Mouse (Mus musculus) gastrocnemius, postnatal 36 days (tissue): Measurements from ENCODE around the gene Cnn3. TPM values are rescaled to one million over a fixed set of nuclear protein-coding genes. Genes with fewer than 3 reads are reported as not detected.

ENCODE experiments used
- DNase-seq, 2 experiments: peaks; one replicate each; pipeline ENCODE4 v3.0.0; 2022
- intact Hi-C: fragments of 180-260 bp; cut with DNase I; formaldehyde crosslinking; loops from one replicate; pipeline ENCODE4 v1.15.1; 2025
- long read RNA-seq, 2 experiments: library from polyadenylated mRNA; stranded (forward); transcript quantifications; one replicate each; pipeline ENCODE4 v2.0.0; 2021
- total RNA-seq, 2 experiments: library from RNA; stranded (reverse); gene quantifications; 2 replicates each; pipeline ENCODE4 v1.2.3; 2021

Gene Cnn3
- total RNA-seq: 10 to 100 TPM; 19.5 to 22.7 TPM
- long read RNA-seq, experiment 1, transcript Cnn3-201 (7 exons, 2,049 nt): major isoform, 25 of 26 reads
- long read RNA-seq, experiment 1, partial matches to known transcripts: 0 of 26 reads
- long read RNA-seq, experiment 1, other reads (novel, unspliced or antisense): 1 of 26 reads
- long read RNA-seq, experiment 2, transcript Cnn3-201 (7 exons, 2,049 nt): major isoform, 12 of 12 reads
- long read RNA-seq, experiment 2, partial matches to known transcripts: 0 of 12 reads
- long read RNA-seq, experiment 2, other reads (novel, unspliced or antisense): 0 of 12 reads

DNA sequence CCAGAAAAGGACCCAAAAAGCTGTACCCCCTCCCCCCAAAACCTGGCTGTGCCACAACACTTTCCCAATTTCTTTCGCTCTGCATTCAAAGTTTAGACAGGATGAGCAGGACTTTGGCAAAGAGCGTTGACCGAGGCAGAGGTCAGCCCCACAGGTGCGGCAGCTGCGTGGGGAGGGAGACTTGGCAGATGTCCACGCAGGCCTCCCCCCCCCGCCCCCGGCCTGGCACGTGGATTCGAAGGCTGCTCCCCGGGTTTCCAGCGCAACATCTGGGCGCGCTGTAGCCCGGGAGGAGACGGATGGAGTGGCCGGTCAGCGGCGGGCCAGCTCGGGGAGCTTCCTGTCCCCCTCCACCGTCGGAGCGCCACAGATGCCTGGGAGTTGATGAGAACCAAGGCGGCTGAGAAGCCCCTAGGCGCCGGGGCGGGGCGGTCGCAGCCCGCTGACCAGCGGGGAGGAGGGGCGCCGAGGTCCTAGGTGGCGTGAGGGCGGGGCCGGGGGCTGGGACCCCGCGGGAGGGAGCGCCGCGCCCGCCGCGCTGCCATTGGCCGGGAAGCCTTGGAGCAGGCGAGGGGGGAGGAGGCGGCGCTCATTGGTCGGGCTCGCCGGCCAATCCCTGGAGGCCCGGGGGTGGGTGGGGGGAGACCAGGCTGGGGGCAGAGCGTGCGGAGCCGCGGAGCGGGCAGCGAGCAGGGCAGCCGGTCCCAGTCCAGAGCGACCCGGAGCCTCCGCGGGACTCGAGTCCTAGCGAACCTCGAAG, at the start of gene Cnn3:
Gene Cnn3 (plus strand): TSS at position 637 of the 760 bp plus-strand sequence.
- intact Hi-C loops: loop anchor here (5.0 kb wide), 2 partner anchors 66 to 119 kb away; no protein-coding TSS in a partner anchor
- peak; percentile 81 to 92 for DNase-seq

DNA sequence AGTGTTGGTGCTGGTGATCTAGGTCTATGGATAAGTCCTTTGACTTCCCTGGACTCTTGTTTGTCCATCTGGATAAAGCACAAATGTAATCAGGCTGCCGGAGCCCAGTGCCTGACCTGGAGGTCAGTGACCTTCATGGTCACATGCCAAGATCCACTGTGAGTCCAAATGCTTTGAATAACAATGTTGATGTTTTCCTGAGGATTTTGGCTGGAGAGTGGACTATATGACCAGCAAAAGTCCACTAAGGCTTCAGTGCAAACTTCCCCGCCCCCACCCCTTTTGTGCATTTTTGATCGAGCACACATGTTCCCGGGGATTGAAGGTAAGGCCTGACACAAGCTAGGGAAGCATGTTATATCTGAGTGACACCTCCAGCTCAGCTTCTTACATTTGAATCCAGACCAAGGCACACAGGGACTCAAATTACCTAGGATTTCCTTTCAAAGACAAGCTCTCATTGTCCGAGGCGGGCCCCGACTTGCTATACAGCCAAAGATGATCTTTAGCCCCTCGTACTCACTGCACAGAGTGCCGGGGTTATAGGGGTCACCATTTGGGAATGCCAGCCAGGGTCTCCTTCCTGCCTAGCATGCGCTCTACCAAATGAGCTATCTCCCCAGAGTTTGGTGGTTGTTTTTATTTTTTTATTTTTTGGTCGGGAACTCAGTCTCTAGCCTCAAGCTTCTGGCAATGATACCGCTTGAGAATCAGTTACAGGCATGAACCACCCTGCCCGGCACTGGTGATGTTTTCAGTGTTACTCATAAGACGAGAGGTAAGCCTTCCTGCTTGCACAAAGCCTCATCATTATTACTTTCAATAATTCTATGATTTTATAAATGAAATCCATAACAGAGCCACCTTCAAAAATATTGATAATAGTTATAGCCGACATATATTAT, 47.3 kb upstream of the Cnn3 start:
- no peak for DNase-seq
- intact Hi-C loops: no loop called here

DNA sequence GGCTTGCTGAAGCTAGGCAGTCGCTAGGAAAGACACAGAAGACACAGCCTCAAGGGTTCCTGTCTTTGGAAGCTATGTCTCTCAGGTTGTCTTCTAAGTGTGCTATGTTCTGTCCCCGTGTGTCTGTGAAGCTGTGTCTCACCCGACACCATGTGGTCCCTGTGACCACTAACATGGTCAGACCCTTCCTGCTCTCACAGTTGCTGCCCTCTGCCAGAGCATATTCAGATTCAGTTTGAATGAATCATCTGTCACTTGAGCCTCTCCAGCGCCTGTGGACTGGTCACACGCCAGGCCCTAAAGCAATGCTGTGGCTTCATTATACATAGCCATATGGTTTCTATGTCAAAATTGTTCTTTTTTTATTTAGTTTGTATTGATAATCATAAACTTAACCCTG, 46.6 kb upstream of the Cnn3 start:
- DNase-seq: no peak
- intact Hi-C loops: loop anchor here (5.0 kb wide), 1 partner anchor 38 kb away; no protein-coding TSS in a partner anchor

DNA sequence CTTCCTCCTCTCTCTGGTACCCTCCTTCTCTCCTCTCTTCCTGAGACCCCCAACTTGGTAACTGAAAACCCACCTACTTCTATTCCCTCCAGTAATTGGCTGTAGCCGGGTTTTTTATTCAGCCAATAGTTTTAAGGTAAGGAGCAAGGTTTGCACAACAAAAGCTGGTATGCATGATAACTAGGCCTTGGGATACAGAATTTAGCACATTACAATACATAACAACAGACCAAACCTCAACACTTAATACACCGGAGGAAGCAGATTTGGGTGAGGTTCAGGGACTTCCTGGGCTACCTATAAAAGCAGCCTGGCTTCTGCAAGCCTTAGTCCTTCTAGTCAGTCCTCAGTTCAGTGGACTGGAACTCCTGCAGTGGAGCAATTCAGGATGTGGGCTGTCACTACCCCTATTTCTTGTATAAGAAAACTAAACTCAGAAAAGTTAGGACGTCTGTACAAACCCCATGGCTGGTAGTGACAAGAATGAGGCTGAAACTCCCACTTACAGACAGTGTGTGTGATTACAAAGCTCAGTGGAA, 38.8 kb upstream of the Cnn3 start:
- intact Hi-C loops: no loop called here
- no peak for DNase-seq

DNA sequence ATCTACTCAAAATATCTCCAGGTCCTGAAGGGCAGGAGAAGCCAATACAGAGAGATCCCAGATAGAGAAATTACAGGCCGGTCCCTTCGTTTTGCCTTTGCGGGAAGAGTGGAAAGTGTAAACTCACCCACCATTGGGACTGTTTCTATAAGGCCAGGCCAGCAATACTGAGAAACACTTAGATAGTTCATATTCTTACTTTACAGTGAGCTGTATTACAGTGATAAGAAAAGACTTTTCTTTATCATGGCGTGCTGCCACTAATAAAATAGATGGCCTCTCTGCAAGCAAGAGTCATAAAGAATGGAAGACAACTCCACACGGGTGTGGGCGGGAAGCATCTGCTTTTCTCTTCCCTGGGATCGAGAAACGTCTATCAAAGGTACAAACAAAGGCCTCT, 36.9 kb upstream of the Cnn3 start:
- no peak for DNase-seq
- intact Hi-C loops: no loop called here

DNA sequence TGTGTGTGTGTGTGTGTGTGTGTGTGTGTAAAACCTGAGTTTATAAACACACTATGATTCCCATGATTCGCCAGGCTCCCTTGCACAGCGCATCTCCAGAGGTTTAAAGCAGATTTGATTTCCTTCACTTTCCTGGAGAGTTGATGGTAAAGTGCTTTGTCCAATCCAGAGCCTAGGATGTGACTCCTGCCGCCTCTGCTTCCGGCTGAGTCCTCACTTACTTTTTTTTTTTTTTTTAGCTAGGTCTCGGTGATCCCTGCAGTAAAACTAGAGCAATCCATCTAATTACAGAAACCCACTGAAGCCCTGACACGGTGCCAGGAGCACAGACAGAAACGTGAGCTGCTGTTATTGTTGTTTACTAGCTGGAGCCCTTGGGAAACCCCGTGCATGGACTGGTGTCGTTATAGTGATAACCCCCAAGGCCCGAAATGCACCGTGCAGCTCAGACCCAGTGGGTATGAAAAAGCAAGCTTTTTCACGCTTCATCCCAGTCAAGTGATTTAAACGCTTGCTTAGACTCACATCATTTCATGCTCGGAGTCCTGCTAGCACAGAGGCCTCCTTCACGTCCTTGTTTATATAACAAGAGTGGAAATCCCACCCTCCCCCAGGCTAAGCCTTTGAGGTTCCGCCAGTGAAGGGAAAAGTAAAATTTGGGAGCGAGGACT, 36.3 kb upstream of the Cnn3 start:
- DNase-seq: peak in 1 of 2 experiments; percentile 24
- intact Hi-C loops: no loop called here

DNA sequence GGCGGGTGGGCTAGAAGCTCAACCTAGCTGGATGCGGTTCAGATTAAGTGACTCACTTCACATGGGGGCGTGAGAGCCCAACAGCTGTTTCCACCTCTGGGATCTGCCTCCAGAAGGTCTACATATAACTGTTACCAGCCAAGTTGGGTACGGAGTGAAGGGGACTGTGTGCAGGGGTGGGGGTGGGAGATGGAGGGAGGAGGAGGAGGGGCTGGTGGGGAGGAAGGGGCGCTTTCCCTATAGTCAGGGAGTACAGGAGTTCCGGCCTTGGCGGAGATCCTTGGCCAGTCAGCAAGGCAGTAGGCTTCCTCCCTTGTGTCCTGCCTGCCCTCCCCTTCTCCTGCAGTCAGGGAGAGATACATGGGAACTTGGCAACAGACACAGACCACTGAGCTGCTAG, 35.6 kb upstream of the Cnn3 start:
- intact Hi-C loops: no loop called here
- DNase-seq: no peak

DNA sequence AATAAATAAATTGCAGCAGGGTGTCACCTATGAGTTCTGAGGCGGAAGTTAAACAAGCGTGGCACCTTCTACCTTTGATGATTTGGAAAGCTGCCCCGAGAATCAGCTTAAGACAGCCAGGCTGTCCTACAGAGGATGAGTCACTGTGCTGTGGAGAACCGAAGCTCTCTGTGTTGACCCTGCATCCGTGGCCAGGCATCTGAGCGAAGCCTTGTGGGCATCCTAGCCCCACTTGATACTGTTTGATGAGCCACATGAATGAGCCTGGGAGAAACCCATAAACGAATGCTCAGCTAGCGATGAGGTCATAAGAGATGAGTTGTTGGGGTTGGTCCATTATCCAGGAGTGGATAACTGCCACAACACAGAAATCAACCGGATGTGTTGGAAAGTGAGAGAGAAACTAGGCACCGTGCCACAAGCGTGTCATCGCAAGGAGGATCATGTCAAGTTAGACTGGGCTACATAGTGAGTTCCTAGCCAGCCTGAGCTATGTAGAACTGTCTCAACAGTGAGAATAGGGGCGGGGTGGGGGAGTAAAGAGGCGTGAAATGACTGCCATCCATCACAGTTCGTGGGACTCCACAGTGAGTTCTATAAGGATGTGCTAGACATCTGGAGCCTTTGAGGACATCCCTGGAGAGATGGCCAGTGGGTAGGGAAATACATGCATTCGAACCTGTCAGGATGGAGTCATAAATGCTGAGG, 30.6 kb upstream of the Cnn3 start:
- no peak for DNase-seq
- intact Hi-C loops: no loop called here

DNA sequence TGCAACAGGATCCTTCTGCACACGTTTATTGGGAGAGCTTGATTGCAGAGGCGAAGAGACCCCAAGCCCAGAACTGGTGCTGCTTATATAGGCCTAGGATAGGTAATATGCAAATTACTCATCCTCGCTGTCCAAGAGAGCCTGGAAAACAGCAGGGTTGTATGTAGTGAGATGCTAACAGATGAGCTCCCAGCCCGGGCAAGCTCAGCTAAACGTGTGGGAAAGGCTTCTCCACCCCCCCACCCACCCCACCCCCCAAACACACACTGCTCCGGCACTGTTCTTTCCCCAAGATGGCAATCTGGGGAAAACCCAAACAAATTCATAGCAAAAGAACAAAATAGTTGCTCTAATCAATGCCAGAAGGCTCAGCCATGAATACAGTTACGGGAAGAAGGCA, 29.7 kb upstream of the Cnn3 start:
- intact Hi-C loops: no loop called here
- no peak for DNase-seq

DNA sequence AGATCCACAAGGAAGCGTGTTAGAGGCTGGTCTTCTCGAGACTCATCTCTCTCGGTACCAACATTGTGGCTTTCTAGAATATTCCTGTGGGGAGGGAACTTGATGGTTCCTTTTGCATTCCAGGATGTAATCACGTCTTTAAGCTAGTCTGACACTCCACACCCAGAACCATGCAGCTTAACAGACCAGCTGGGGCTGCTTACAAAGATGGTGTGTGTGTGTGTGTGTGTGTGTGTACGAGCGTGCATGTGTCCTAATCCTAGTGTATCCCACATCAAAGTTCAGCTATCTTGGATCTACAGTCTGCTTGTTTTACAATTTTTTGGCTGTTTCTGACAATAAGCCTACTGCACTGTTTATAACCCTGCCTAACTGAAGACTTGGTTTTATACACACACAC, 29.3 kb upstream of the Cnn3 start:
- DNase-seq: no peak
- intact Hi-C loops: no loop called here

DNA sequence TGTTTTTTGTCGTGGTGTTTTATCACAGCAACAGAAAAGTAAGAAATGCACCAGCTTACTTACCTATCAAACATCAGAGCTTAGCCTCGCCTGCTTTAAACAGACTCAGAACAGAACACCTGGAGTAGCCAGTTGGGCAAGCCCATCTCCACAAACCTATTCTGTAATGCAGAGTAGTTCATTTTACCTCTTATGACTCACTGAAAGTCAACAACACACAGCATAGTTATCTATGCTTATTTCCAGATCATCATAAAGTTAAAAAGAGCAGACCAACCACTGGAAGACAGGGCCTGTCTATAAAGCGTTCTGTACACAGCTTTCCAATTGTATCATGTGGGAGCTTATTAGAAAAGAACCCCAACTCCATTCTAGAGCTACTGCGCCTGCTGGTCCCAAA, 24.9 kb upstream of the Cnn3 start:
- intact Hi-C loops: no loop called here
- no peak for DNase-seq

DNA sequence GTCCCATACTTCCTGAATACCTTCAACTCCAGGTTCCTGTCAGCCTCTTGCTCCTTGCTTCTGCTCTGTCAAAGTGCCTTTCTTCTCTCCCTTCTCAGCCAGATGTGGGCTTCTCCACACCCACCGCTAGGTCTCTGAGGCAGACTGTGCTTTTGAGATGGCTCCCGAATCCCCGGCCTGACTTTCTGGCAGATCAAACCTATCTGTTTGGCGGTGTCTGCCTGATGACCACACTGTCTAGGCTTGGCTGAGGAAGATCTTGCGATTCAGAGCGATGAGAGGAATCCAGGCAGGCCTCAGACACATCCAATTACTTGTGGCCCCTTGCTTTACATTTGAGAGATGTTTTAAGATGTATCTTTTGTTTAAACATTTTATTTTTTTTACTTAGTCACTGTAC, 24.2 kb upstream of the Cnn3 start:
- intact Hi-C loops: no loop called here
- no peak for DNase-seq

DNA sequence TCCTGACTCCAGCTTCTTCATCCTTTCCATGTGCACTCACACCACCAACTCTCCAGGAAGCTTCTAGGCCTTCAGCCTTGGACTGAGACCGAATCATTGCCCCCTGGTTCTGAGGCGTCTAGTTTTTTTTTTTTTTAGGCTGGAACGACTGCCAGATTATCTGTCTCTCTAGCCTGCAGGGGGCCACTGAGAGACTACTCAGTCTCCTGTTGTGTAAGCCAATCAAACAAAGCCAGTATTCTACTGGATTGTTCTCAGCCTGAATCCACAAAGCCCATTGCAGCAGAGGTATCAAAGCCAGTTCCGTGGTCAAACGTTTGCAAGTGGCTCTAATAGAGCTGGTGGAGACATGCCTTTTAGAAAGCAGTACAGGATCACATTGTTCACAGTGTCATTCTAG, 22.8 kb upstream of the Cnn3 start:
- DNase-seq: no peak
- intact Hi-C loops: no loop called here

DNA sequence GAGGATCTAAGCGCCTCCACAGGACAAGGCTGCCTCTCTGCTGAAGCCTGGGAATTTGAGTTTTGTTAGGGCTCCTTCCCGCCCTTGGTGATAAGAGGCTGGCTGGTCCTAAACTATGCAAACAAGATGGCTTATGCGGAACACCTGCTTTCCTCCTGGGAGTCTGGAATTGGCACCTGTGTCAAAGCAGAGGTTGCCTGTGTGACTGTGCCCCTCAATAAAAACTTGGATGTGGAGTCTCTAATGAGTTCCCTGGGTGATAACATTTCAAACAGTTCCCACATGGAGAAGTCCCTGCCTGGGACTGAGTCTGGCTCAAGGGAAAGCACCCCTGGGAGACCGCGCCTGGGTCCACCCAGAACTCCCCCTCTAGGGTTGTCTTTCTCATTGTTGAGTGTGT, 21.2 kb upstream of the Cnn3 start:
- DNase-seq: no peak
- intact Hi-C loops: no loop called here

DNA sequence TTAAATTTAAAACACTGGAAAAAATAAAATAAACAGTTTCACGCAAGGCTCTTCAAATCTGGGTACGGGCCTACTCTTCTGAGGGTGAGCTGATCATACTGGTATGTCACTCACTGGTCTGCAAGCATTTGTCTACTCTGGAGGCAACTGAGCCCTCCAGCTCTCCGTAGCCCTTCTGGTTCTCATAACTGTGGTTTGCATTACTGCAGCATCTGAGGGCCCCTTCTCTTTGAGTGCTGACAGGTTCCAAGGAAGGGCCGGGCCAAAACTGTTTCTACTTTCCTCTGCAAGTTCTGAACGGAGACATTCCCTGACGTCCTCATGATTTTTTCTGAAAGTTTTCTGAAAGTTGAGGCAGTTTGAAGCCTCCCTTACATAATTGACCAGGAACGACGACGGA, 18.9 kb upstream of the Cnn3 start:
- DNase-seq: no peak
- intact Hi-C loops: no loop called here

DNA sequence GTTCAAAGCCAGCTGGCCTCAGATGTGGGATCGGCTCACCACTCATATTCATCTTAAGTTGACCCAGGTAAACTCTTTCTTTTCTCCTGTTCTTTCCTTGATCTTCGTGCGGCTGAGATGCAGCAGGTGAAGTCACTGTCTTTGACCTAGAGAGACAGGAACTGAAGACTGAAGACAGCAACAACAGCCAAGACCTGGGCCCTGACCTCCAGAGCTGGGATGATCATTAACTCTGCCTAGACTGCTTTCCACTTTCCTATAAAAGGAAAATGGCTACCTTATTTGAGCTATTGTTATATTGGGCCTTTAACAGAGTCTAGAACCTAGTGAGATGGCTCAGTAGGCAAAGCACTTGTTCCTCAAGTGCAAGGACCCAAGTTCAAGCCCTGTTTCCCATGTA, 17.9 kb upstream of the Cnn3 start:
- intact Hi-C loops: no loop called here

DNA sequence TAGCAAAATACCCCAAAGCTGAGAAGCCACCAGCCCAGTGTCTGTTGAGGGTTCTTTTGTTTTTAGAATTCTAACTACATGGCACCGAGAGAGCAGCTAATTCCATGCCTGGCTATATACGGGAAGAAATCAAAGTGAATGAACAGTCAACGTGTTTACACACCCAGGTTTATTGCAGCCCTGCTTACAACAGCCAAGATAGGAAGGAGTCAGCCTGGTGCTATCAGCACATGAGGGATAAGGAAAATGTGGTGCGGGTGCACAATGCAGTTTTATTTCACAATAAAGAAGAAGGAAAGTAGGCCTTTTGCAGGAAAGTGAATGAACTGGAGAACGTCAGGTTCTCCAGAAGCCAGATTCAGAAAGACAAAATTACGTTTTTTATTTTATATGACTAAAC, 14.8 kb upstream of the Cnn3 start:
- intact Hi-C loops: no loop called here

More for the DNA sequence above, 17.9 kb upstream of the Cnn3 start:
- no peak for DNase-seq

DNA sequence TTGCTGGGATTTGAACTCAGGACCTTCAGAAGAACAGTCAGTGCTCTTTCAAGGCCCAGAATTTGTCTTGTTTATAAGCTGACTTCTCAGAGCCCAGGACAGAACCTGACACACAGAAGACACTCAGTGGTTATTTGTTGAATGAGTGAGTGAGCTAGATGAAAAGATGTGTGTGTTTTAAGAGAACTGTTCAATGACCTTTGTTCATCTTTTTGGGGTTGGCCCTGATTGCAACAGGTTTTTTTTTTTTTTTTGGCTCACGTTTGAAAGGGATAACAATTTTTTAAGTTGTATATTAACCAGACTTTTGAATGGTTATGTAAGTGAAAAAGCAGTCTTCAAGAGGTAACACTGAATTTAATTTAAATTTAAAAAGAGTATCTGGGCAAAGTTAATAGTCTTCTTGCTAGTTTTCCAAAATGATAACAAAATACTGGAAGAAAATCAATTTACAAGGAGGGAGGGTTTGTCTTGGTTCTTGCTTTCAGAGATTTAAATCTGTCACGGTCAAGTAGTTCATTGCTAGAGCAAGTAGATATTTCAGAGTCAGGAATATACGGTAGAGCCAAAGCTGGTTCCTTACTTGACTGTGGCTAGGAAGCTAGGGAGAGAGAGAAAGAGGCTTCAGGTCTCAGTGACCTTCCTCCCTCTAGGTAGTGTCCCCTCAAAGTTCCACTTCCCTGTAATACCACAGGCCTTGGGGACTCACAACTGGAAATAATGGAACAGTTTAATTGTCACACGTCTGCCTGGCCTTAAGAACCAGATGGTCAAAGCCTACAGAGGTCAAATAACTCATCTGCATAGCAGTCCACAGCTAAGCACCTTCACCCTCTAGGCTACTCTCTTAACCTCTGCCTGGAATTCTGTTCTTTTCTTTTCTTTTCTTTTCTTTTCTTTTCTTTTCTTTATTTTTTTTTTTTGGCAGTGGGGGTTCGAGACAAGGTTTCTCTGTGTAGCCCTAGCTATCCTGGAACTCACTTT, 9.8 kb upstream of the Cnn3 start:
- intact Hi-C loops: loop anchor here (5.0 kb wide), 1 partner anchor 34 kb away; no protein-coding TSS in a partner anchor
- DNase-seq: no peak

More for the DNA sequence above, 14.8 kb upstream of the Cnn3 start:
- DNase-seq: no peak
